Comparison of ENCODE assay signal across 9 mouse cellular contexts in the genomic region with DNA sequence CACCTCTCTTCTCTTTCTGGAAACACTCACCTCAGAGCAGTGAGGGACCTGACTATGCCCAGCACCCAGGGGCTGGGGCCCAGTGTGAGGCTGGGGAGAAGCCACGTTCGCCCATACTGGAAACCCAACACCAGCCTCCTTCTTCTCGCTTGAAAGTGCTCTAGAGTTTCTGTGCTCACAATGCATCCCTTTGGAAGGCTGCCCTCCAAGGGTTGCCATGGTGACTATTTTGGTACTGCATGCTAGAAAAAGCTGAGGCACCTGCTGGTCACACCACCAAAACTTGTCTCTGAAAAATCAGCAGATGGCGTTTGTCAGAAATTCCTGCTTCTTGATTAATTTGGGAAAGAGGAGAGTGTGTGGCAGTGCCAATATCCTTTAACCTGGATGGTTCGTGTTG.
DNase-seq lines count a peak whose midpoint lies in the region; ATAC-seq and TF ChIP-seq lines count a peak whose summit lies in the region.
"Had no signal": no experiment of that assay in that cellular context is flagged by ENCODE, and none has a peak within 500 bp of the region (broad histone marks: within the 10 kb centered on the region; RNA-seq: fewer than 3 reads in every experiment).

No protein-coding gene starts in this region.

- H3K36me3 ChIP-seq in kidney, postnatal 0 days (ENCODE audit: insufficient read depth, low read length), result no peaks in the 10 kb centered on the region
- H3K36me3 ChIP-seq in kidney, adult 2 months (ENCODE audit: control insufficient read depth, insufficient read depth, low read length), result no peaks in the 10 kb centered on the region

- DNase-seq in kidney, postnatal 0 days (ENCODE audit: low spot score), result peak; percentile 39
- no peak for DNase-seq in kidney, postnatal 14 days
- peak; percentile 95 for DNase-seq in layer of hippocampus, adult 9-11 months
- peak; percentile 96 to 97 for DNase-seq in right cerebral cortex, postnatal 10 days (ENCODE audit: low spot score in 2 of 2)
- DNase-seq in kidney, adult 2 months, result no peak
- no peak for DNase-seq in liver
- DNase-seq: kidney, adult 18-20 months had no signal

- TF ChIP-seq POLR2A in cortical plate, adult 2 months (IDR thresholded peaks at IDR 0.05; ENCODE audit: extremely low read depth, insufficient read depth, low read length), result no peak
- no peak for TF ChIP-seq POLR2A in kidney, adult 2 months (IDR thresholded peaks at IDR 0.05; ENCODE audit: low read depth, low read length)

- WGBS in kidney, postnatal 0 days, result 36% methylated on average over 5 of the region's 5 CpGs
- 44% methylated on average over 5 of the region's 5 CpGs for WGBS in kidney, adult 2 months

- TF ChIP-seq CTCF in kidney, postnatal 0 days (IDR thresholded peaks at IDR 0.05; ENCODE audit: low read depth), result no peak
- no peak for TF ChIP-seq CTCF in cortical plate, adult 2 months (IDR thresholded peaks at IDR 0.05; ENCODE audit: extremely low read depth, insufficient read depth, low read length)
- no peak for TF ChIP-seq CTCF in kidney, adult 2 months (conservative IDR thresholded peaks at IDR 0.05; ENCODE audit: insufficient read depth, insufficient read length, low read depth, low read length)

- no peaks in the 10 kb centered on the region for H3K9me3 ChIP-seq in kidney, postnatal 0 days (replicated peaks; ENCODE audit: low read length)

- ATAC-seq in kidney, postnatal 0 days (replicated peaks; ENCODE audit: low FRiP score, low read depth), result no peak
- ATAC-seq in monocyte, adult 5-6 weeks (replicated peaks; ENCODE audit: insufficient number of reproducible peaks, low FRiP score, low TSS enrichment, poor library complexity, severe bottlenecking), result no peak

- peaks cover 3% of the 10 kb centered on the region; the same call in 1 of the 2 replicates for H3K4me1 ChIP-seq in kidney, postnatal 0 days (replicated peaks; ENCODE audit: insufficient read depth, low read length)
- peaks cover 9% of the 10 kb centered on the region for H3K4me1 ChIP-seq in cortical plate, adult 2 months (ENCODE audit: control insufficient read depth, insufficient read depth, low read length)
- no peaks in the 10 kb centered on the region for H3K4me1 ChIP-seq in kidney, adult 2 months (ENCODE audit: control insufficient read depth, insufficient read depth, low read length)

- no peak overlapping the region for H3K9ac ChIP-seq in kidney, postnatal 0 days (ENCODE audit: low read depth, low read length)

- no peak overlapping the region for H3K4me2 ChIP-seq in kidney, postnatal 0 days (ENCODE audit: low read length)

- no peak overlapping the region for H3K27ac ChIP-seq in kidney, postnatal 0 days
- H3K27ac ChIP-seq in cortical plate, adult 2 months (ENCODE audit: insufficient read depth, low read length), result peak overlapping the region; percentile 47; the same call in 1 of the 2 replicates
- no peak overlapping the region for H3K27ac ChIP-seq in kidney, adult 2 months (ENCODE audit: insufficient read depth, low read depth, low read length)

- no peaks in the 10 kb centered on the region for H3K27me3 ChIP-seq in kidney, postnatal 0 days (ENCODE audit: insufficient read depth, low read length)
- H3K27me3 ChIP-seq in kidney, adult 2 months (replicated peaks; ENCODE audit: control insufficient read depth, insufficient read depth, low read length), result no peaks in the 10 kb centered on the region

- H3K4me3 ChIP-seq in kidney, postnatal 0 days (replicated peaks; ENCODE audit: low read depth, low read length), result no peak overlapping the region
- H3K4me3 ChIP-seq in cortical plate, adult 2 months (ENCODE audit: insufficient read depth, low read length), result no peak overlapping the region
- H3K4me3 ChIP-seq in kidney, adult 2 months (ENCODE audit: insufficient read depth, low read depth, low read length), result no peak overlapping the region

Comparison
In these comparisons a context has a peak if more than half of its experiments do, and no peak if none do; other contexts are left out.
1. DNase-seq: peak in kidney, postnatal 0 days (single experiment), layer of hippocampus, adult 9-11 months (single experiment) and right cerebral cortex, postnatal 10 days (2 of 2); none in kidney, postnatal 14 days (single experiment), kidney, adult 2 months (single experiment) and liver (single experiment).